Mouse (Mus musculus): ENCODE data around the gene Veph1. TPM values are rescaled to one million over a fixed set of nuclear protein-coding genes. Genes with fewer than 3 reads are reported as not detected.

The Veph1 gene
- polyA plus RNA-seq, 1 experiment from 2014 or later, result 6.4 TPM

DNA sequence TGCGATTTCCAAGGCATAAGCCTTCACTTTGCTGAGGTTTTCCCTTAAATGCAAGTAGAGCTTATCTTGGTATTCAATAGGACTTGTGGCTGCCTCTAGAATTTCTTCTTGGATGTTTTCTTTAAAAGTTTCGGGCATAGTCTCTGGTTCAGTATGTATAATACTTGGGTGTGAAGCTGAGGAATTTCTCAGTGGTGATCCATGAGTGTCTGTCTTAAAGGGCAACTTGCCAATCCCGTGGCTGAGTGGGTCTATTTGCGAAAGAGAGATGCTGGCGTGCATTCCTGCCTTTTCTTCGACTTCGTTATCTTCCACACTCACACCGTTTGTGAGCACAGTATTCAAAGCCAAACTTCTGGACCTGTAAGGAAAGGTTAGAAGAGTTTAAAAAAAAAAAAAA is 138.7 kb downstream of the Veph1 start:
- Histone ChIP-seq H3K9me3 (no peaks in the 10 kb centered on the region), H3K27me3 (replicated peaks) (no peaks in the 10 kb centered on the region), H3K9ac (no peak overlapping the region), H3K4me2 (replicated peaks) (no peak overlapping the region), H3K36me3 (no peaks in the 10 kb centered on the region), H3K4me1 (no peaks in the 10 kb centered on the region), H3K4me3 (no peak overlapping the region), H3K27ac (no peak overlapping the region)
- no peak for ATAC-seq (ENCODE audit: low FRiP score, low read depth)
- WGBS, result 88% methylated on average over 8 of the region's 8 CpGs

DNA sequence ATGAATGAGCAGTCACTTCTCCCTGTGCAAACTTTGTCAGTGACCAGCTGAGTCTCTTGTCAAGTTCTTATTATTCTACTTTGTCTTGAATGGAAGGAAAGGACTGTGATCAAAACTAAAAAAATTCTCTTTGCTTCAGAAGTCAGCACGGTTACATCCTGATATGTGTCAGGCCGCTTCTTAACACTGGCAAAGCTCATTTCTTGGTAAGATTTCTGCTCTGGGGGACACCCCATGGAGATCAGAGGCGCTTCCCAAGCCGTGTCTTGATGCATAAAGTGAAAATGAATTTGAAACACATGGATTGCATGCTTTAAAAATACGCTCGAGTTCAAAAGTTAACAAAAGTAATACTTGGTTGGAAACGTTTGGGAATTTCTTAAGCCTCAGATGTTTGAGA is 159.0 kb downstream of the Veph1 start:
- WGBS, result 80% methylated on average over 7 of the region's 7 CpGs
- Histone ChIP-seq H3K4me3 (no peak overlapping the region), H3K27me3 (replicated peaks) (no peaks in the 10 kb centered on the region), H3K4me1 (no peaks in the 10 kb centered on the region), H3K9me3 (no peaks in the 10 kb centered on the region), H3K9ac (no peak overlapping the region), H3K27ac (no peak overlapping the region), H3K4me2 (replicated peaks) (no peak overlapping the region), H3K36me3 (no peaks in the 10 kb centered on the region)
- no peak for ATAC-seq (ENCODE audit: low FRiP score, low read depth)

DNA sequence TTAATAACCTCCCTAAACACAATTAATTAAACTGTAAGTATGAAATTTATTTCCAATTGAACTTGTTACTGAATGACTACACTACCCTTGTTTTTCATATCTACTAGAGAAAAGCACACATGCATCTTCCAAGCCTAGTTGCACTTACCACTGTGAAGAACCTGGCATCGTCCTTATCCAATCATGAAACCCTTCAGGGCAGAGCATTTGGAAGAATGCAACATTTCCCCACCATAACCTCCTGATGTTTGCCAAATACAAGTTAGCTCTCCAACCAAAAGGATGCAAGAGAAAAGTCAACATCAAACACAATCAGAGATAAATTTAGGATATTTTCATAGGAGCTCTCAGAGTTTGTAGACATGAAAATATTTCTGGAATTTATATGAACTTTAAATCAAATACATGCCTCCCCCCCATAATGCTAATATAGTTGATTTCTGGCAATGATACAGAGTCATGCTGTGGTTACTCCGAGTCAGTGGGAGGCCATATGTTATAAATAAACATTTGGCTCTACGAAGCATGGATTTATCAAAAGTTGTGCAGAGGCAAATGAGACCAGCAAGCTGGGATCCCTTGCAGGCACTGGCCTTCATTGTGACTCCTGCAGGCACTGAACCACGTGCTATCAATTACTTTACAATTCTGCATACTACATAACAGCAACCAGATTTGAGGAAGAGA is 165.2 kb downstream of the Veph1 start:
- H3K9ac ChIP-seq, result no peak overlapping the region
- 79% methylated on average over 4 of the region's 4 CpGs for WGBS
- H3K4me2 ChIP-seq (replicated peaks), result no peak overlapping the region
- H3K9me3 ChIP-seq, result no peaks in the 10 kb centered on the region
- no peaks in the 10 kb centered on the region for H3K4me1 ChIP-seq
- ATAC-seq (ENCODE audit: low FRiP score, low read depth), result no peak
- no peak overlapping the region for H3K4me3 ChIP-seq
- H3K27me3 ChIP-seq (replicated peaks), result no peaks in the 10 kb centered on the region
- no peak overlapping the region for H3K27ac ChIP-seq
- no peaks in the 10 kb centered on the region for H3K36me3 ChIP-seq

DNA sequence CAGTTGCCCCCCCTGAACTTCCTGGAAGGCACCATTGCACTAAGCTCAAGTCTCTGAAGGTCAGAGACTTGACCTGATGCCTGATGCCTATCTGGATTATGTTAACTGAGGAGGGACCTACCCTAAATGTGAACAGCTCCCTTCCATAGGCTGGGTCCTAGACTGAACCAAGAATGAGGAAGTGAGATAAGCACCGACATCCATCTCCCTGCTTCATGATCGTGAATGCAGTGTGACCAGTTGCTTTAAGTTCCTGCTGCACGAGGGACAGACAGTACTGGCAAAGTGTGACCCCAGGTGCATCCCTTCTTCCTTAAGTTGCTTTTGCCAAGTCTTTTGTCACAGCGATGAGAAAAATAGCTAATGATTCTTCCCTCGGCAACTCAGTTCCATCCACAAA is 166.9 kb downstream of the Veph1 start:
- Histone ChIP-seq H3K9me3 (no peaks in the 10 kb centered on the region), H3K36me3 (no peaks in the 10 kb centered on the region), H3K4me3 (no peak overlapping the region), H3K9ac (no peak overlapping the region), H3K27ac (no peak overlapping the region), H3K4me1 (no peaks in the 10 kb centered on the region), H3K4me2 (replicated peaks) (no peak overlapping the region), H3K27me3 (replicated peaks) (no peaks in the 10 kb centered on the region)
- WGBS, result 85% methylated on average over 5 of the region's 5 CpGs
- no peak for ATAC-seq (ENCODE audit: low FRiP score, low read depth)

DNA sequence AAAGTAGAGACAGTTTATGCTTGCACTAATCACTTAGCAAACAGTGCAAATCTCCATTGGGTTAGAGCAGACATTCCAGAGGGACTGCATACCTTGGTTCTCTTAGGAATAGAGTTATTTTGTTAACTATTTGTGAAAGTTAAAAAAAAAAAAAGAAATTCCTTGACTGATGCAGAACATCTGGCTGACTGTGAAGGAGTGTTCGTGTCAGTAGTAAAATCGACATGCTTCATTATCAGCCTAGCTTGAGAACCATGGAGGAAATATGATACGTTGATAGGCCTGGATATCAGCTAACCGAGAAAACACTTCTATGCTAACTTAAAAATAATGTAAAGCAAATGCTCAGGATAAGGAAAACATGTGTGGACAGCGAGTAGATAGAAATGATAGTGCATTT is 191.1 kb downstream of the Veph1 start:
- no peak overlapping the region for H3K4me3 ChIP-seq
- no peak overlapping the region for H3K27ac ChIP-seq
- 75% methylated on average over 5 of the region's 5 CpGs for WGBS
- H3K27me3 ChIP-seq (replicated peaks), result no peaks in the 10 kb centered on the region
- no peak for ATAC-seq (ENCODE audit: low FRiP score, low read depth)
- 0 out of 2 replicates have a peak, but pooled peaks cover 3% of the 10 kb centered on the region for H3K4me1 ChIP-seq
- H3K9me3 ChIP-seq, result no peaks in the 10 kb centered on the region
- H3K9ac ChIP-seq, result no peak overlapping the region
- H3K36me3 ChIP-seq, result no peaks in the 10 kb centered on the region
- no peak overlapping the region for H3K4me2 ChIP-seq (replicated peaks)

DNA sequence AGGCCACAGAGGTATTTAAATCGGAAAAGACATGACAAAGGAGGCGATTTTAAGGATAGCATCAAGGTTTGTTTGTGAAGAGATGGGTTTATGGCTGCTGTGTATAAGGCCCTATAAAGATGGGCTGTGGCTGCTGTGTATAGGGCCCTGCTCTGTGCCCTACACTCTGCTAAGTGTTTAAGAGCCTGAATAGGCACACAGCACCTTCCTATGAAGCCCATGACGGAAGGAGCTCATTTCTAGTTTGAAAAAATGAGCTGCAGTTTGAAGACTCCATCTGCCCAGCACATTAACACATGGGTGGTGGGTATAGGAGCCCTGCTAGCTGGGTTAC is 194.1 kb downstream of the Veph1 start:
- Histone ChIP-seq H3K36me3 (no peaks in the 10 kb centered on the region), H3K27me3 (replicated peaks) (no peaks in the 10 kb centered on the region), H3K4me1 (no peaks in the 10 kb centered on the region), H3K9me3 (no peaks in the 10 kb centered on the region), H3K9ac (no peak overlapping the region), H3K4me2 (replicated peaks) (no peak overlapping the region), H3K27ac (no peak overlapping the region), H3K4me3 (no peak overlapping the region)
- peak; percentile 42; the same call in 1 of the 2 replicates for ATAC-seq (ENCODE audit: low FRiP score, low read depth)
- 84% methylated on average over 3 of the region's 3 CpGs for WGBS

DNA sequence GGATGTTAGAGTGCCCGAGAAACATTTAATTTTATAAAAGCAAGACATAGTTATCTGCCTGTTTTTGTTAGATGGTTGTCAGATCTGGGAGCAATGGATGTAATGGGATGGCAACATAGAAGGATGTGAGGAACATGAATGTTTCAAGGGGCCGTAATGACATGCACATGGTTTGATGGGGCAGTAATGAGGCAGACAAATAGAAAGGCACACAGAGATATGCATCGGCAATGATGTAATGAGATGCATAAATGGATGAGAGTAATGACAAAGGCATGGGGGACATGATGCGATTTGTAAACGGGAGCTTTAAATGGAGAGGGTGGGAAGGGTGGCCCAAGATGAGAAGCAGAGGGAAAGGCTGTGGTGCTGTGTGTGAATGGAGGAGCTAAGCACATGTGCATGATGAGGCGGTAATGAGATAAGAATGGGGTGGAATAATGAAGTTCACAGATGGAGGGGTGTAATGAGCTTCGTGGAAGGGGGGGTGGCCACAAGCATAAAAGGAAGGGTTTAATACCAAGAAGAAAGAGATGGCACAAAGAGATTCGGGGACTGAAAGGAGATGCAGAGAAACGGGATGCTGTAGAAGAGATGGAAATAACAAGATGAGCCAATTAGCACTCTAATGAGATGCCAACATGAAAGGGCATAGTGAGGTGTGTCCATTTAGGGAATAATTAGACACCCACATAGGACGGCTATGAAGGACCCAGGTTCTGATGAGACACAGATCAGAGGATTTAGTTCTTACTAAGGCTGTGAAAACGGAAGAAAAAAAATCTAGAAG is 194.6 kb downstream of the Veph1 start:
- Histone ChIP-seq H3K4me1 (no peaks in the 10 kb centered on the region), H3K27ac (no peak overlapping the region), H3K27me3 (replicated peaks) (no peaks in the 10 kb centered on the region), H3K4me2 (replicated peaks) (no peak overlapping the region), H3K36me3 (no peaks in the 10 kb centered on the region), H3K9me3 (no peaks in the 10 kb centered on the region), H3K9ac (no peak overlapping the region), H3K4me3 (no peak overlapping the region)
- 64% methylated on average over 11 of the region's 11 CpGs for WGBS
- peak; percentile 87 for ATAC-seq (ENCODE audit: low FRiP score, low read depth)

DNA sequence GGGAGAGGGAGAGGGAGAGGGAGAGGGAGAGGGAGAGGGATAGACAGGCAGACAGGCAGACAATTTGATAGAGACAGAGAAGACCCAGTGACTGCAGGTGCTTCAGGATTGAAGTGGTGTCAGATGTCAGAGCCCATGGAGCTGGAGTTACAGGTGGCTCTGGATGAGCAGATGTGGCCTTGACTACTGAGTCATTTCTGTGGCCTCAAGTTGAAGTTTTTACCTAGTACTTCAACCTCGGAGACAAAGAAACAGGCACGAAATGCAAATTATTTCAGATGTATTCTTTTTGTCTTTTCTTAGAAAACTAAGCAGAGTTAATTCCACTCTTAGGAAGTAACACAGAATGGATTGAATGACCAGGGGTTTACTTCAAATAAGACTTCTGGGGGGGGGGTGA is 195.6 kb downstream of the Veph1 start:
- no peak overlapping the region for H3K4me3 ChIP-seq
- no peak overlapping the region for H3K4me2 ChIP-seq (replicated peaks)
- H3K27me3 ChIP-seq (replicated peaks), result no peaks in the 10 kb centered on the region
- no peaks in the 10 kb centered on the region for H3K36me3 ChIP-seq
- 87% methylated on average over 2 of the region's 2 CpGs for WGBS
- no peak for ATAC-seq (ENCODE audit: low FRiP score, low read depth)
- H3K27ac ChIP-seq, result no peak overlapping the region
- no peaks in the 10 kb centered on the region for H3K4me1 ChIP-seq
- H3K9me3 ChIP-seq, result no peaks in the 10 kb centered on the region
- no peak overlapping the region for H3K9ac ChIP-seq

DNA sequence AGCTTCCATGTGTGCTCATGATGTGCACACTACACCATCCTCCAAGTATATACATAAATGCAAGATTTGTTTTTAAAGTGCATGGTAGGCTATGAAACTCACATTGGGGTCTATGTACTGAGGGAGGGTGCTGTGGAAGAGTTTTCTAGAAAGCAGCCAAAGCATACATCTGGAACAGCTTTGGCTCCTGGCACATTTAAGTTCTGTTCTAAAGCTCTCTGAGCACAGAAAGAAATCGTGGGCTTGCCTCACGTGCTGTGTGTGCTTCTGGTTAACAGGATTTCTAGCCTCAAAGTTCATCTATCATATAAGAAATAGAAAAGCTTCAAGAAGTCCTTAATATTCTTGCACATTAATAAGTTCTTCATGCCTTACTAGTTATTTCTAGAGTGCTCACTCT is 204.9 kb downstream of the Veph1 start:
- WGBS, result 75% methylated on average over 2 of the region's 2 CpGs
- no peak for ATAC-seq (ENCODE audit: low FRiP score, low read depth)
- no peak overlapping the region for H3K4me2 ChIP-seq (replicated peaks)
- H3K4me3 ChIP-seq, result no peak overlapping the region
- no peak overlapping the region for H3K9ac ChIP-seq
- no peak overlapping the region for H3K27ac ChIP-seq
- H3K36me3 ChIP-seq, result no peaks in the 10 kb centered on the region
- H3K27me3 ChIP-seq (replicated peaks), result no peaks in the 10 kb centered on the region
- H3K4me1 ChIP-seq, result no peaks in the 10 kb centered on the region
- H3K9me3 ChIP-seq, result no peaks in the 10 kb centered on the region

DNA sequence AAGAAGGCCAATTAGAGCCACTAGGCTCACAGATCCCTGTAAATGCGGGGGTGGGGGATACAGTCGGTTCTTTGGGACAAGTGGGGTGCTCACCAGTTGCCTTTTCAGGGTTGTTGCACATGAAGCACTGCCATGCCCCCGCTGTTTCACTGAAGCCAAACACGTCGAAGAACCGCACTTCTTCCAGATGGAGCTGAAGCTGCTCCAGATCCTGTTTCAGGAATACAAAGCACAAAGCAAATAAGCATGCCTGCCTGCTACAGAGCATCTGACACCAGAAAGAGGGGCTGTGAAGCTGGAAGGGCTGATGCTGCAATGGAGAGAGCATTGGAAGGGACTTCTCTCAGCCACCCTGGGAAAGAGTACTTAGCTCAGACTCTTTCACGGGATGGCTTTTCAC is 209.0 kb downstream of the Veph1 start:
- no peak for ATAC-seq (ENCODE audit: low FRiP score, low read depth)
- Histone ChIP-seq H3K27ac (no peak overlapping the region), H3K4me1 (no peaks in the 10 kb centered on the region), H3K9ac (no peak overlapping the region), H3K9me3 (no peaks in the 10 kb centered on the region), H3K4me3 (no peak overlapping the region), H3K36me3 (no peaks in the 10 kb centered on the region), H3K27me3 (replicated peaks) (no peaks in the 10 kb centered on the region), H3K4me2 (replicated peaks) (no peak overlapping the region)
- 75% methylated on average over 7 of the region's 7 CpGs for WGBS

DNA sequence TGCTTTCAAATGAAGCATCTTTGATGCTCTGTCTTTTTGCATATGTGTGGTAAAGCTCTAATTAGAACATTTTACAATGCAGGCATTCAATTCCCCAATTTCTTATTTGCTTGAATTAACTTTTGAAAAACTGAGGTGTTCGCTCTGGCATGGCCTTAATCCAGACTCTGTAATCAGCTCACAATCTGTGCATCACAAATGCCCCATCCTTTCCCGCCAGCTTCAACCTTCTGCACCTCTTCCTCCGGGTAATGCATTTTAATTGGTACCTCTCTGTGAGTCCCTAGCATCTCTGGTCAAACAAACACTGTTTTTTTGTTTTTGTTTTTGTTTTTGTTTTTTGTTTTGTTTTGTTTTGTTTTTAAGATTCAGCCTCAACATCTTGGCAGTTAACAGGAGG is 212.8 kb downstream of the Veph1 start:
- Histone ChIP-seq H3K4me3 (no peak overlapping the region), H3K27me3 (replicated peaks) (no peaks in the 10 kb centered on the region), H3K9ac (no peak overlapping the region), H3K4me1 (no peaks in the 10 kb centered on the region), H3K27ac (no peak overlapping the region), H3K9me3 (no peaks in the 10 kb centered on the region), H3K36me3 (no peaks in the 10 kb centered on the region), H3K4me2 (replicated peaks) (no peak overlapping the region)
- 93% methylated on average over 3 of the region's 3 CpGs for WGBS
- ATAC-seq (ENCODE audit: low FRiP score, low read depth), result no peak

DNA sequence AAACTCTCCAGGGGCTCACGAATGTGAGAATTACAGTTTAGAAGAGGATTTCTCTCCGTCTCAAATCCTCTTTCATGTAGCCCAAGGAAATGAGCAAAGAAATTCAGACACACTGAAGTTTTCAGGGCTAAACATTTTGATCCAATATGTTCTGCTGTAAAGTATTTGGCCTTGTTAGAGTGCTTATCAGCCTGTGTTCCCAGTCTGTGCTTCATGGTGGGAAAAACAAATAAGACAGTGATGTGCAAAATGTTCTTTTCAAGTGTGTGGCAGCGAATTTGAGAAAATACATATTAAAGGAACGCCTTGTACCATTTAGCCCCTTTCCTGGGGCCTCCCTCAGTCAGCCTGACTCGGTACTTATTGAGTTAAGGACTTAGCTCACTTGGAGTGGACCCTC is 213.2 kb downstream of the Veph1 start:
- 80% methylated on average over 5 of the region's 5 CpGs for WGBS
- ATAC-seq (ENCODE audit: low FRiP score, low read depth), result no peak
- no peaks in the 10 kb centered on the region for H3K27me3 ChIP-seq (replicated peaks)
- H3K9me3 ChIP-seq, result no peaks in the 10 kb centered on the region
- H3K36me3 ChIP-seq, result no peaks in the 10 kb centered on the region
- H3K9ac ChIP-seq, result no peak overlapping the region
- no peak overlapping the region for H3K27ac ChIP-seq
- no peak overlapping the region for H3K4me3 ChIP-seq
- H3K4me2 ChIP-seq (replicated peaks), result no peak overlapping the region
- H3K4me1 ChIP-seq, result no peaks in the 10 kb centered on the region

DNA sequence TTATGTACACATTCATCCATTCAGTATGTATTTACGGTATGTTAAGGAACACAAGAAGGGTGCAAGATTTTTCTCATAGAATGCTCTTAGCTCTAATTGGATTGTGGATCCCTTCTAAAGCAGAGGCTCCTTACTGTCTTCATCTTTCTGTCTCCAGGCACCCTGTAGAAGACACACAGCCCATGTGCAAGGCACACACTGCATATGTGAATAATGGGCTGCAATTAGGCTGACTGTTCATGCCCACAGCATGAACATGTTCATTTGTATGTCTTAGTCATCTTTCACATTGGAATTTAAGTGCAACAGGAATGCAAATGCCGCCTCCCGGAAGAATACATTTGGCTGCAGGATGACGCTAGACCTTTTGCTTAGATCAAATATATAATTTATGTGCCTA is 213.7 kb downstream of the Veph1 start:
- no peak overlapping the region for H3K27ac ChIP-seq
- no peak overlapping the region for H3K9ac ChIP-seq
- no peak overlapping the region for H3K4me2 ChIP-seq (replicated peaks)
- H3K4me3 ChIP-seq, result no peak overlapping the region
- 86% methylated on average over 4 of the region's 4 CpGs for WGBS
- no peak for ATAC-seq (ENCODE audit: low FRiP score, low read depth)
- H3K27me3 ChIP-seq (replicated peaks), result no peaks in the 10 kb centered on the region
- no peaks in the 10 kb centered on the region for H3K36me3 ChIP-seq
- no peaks in the 10 kb centered on the region for H3K9me3 ChIP-seq
- H3K4me1 ChIP-seq, result no peaks in the 10 kb centered on the region

All from neural tube, embryonic 12.5 days (tissue).